Mouse (Mus musculus): ENCODE measurements at regions not wholly inside any gene's neighbourhood (a gene's known extent, or its start where the extent isn't known, plus 50 kb on each side); places are given as distances from the start of the nearest gene placed in this dataset.

DNA sequence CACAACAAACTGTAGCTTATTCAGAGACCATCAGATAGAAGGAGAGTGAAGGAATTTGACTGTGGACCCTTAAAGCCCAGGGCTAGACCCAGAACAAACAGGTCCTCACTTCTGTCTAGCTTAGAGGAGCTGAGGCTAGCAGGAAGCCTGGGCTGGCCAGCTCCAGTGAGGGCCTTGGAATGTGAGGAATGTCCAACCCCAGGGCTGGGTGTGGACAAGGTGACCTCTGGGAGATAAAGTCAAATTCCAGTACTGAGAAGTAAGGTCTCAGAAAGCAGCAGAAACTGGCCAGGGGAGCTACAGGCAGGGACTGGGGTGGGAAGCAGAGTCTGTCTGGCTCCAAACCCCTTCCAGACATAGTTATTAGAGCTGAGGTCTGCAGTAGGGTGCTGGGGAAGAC lies 51.0 kb upstream of the Ssbp3 start:
- no peak for DNase-seq (ENCODE audit: low spot score in 2 of 2)
- intact Hi-C loops (cut with DNase I), result no loop called here

DNA sequence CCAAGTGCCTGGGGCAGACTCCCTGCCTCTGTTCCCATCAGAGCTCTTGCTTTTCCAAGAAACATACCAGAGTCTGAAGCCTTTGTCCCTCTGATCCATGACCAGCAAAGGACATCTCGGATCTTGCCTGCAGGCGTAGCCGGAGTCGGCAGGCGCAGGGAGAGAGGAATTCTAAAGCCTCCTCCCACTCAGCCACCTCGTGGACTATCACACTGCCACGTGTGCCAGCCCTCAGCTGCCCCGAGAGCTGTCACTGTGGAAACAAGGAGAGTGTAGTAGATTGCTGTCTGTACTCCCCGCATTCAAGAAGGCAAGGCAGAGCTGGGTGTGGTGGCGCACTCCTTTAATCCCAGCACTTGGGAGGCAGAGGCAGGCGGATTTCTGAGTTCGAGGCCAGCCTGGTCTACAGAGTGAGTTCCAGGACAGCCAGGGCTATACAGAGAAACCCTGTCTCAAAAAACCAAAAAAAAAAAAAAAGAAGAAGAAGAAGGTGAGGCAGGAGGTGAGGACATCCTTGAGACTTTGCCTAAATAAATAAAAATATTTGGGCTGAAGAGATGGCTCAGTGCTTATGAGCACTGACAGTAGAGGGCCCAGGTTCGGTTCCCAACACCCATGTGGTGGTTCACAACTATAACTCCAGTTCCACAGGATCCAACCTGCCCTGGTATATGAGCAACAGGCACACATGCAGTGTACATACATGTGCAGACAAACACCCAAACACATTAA lies 52.0 kb upstream of the Ssbp3 start:
- intact Hi-C loops (cut with DNase I), result no loop called here
- DNase-seq (ENCODE audit: low spot score in 2 of 2), result no peak

DNA sequence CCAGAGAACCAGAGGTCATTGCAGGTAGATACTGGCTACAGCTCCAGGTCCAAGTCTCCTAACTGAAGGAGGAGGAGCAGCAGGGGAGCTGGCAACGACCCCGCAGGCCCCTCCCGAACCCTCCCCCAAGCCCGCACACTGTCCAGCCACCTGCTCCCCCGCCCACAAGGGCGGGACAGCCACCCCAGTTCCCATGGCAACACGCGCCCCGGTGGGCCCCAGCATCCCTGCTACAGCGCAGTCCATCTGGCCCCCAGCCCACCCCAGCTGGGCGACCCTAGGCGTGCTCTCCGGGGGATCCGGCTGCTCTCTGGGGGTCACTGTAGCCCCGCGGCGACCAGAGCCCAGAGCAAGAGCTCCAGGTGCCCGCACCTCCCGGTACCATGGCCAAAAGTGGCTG lies 51.0 kb upstream of the Acot11 start:
- intact Hi-C loops (cut with DNase I), result no loop called here
- DNase-seq (ENCODE audit: low spot score in 2 of 2), result no peak

DNA sequence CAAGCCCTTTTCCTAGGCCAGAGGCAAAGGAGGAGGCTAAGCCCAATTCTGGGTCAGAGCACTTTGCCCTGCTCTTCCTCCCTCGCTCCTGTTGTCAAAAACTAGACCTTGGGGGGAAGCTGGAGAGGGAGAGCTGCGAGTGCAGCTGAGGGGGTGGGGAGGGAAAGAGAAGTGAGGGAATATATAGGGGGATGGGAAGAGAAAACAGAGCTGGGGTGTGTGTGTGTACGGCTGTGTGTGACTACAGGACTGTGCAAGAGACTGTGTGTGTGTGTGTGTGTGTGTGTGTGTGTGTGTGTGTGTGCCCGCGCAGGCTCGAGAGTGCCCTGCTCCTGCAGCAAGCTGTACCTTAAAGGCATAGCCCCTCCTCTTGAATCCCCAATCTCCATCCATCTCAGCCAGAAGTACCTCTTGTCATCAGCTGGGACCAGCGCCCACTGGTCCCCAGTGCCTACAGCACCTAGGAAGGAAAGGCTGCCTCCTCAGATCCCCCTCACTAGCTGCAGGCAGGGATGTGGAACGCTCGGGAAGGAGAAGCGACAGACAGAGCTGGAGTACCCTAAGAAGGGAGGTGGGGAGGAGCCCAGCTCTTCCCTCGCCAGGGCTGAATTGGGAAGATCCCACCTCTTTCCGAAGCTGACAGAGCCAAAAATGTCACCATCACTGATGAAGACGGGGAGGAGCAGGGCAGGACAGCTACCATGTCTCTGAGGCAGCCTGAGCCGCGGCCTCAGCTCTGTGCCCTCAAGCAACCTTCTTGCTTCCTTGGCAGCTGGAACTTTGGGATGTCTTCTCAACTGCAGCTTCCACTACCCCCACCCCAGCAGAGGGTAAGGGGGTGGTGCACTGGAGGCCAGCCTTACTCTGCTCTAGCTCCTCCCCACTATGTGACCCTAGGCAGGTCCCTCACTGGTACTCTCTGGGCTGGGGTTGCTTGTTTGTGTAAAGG lies 49.8 kb upstream of the Acot11 start:
- intact Hi-C loops (cut with DNase I), result loop anchor here (5.0 kb wide), 1 partner anchor 43 kb away; no protein-coding TSS in a partner anchor
- DNase-seq (ENCODE audit: low spot score in 2 of 2), result peak; percentile 48 to 85

Data from left cerebral cortex, postnatal 14 days (tissue).